Mouse (Mus musculus) ES-E14 (cell line): Measurements from ENCODE around the gene Gsg1l. TPM values are rescaled to one million over a fixed set of nuclear protein-coding genes. Genes with fewer than 3 reads are reported as not detected.

Experiments
- DNase-seq: peaks from one replicate; pipeline ENCODE4 v3.0.0-alpha.2; 2013; ENCODE audit warnings: low read depth, low spot score
- H3K27ac ChIP-seq: 2 replicates; pipeline ENCODE4 v1.5.1; 2012; ENCODE audit warnings: low read depth, mild to moderate bottlenecking, low read length, moderate library complexity, mixed read lengths; ENCODE audit not compliant: poor library complexity, insufficient read depth, severe bottlenecking
- H3K36me3 ChIP-seq: 2 replicates; pipeline ENCODE4 v1.6.1; 2012; ENCODE audit warnings: mild to moderate bottlenecking, low read length, moderate library complexity, mixed read lengths; ENCODE audit not compliant: control insufficient read depth, poor library complexity, insufficient read depth, severe bottlenecking
- H3K4me1 ChIP-seq, 2 experiments: fragments of 150-350 bp in 1 of 2; sonication (generic) in 1 of 2; 2 replicates each; pipeline ENCODE4 v1.6.1; 2012; ENCODE audit warnings: low read length in 2 of 2, mild to moderate bottlenecking in 1 of 2, mixed read lengths in 1 of 2; ENCODE audit not compliant: control insufficient read depth in 2 of 2, insufficient read depth in 2 of 2, poor library complexity in 1 of 2
- H3K4me3 ChIP-seq, 2 experiments: fragments of 150-350 bp in 1 of 2; sonication (generic) in 1 of 2; 2 replicates each; pipeline ENCODE4 v1.5.1; 2012; ENCODE audit warnings: low read length in 2 of 2, low read depth in 1 of 2, mild to moderate bottlenecking in 1 of 2, mixed read lengths in 1 of 2; ENCODE audit not compliant: insufficient read depth in 1 of 2, poor library complexity in 1 of 2, severe bottlenecking in 1 of 2
- H3K9ac ChIP-seq: 2 replicates; pipeline ENCODE4 v1.6.1; 2012; ENCODE audit warnings: low read depth, mild to moderate bottlenecking, low read length, mixed read lengths; ENCODE audit not compliant: poor library complexity, insufficient read depth, severe bottlenecking
- H3K9me3 ChIP-seq: fragments of 150-350 bp; sonication (generic); 2 replicates; pipeline ENCODE4 v1.6.1; 2012; ENCODE audit warnings: low read depth, mild to moderate bottlenecking, low read length; ENCODE audit not compliant: control insufficient read depth, insufficient read depth
- CHD2 ChIP-seq: IDR thresholded peaks from 2 replicates; pipeline ENCODE4 v1.6.1; 2014; ENCODE audit warnings: mild to moderate bottlenecking, low read depth, low read length, inconsistent platforms
- HCFC1 ChIP-seq: IDR thresholded peaks from 2 replicates; pipeline ENCODE4 v1.6.1; 2012; ENCODE audit warnings: low read length, inconsistent platforms, borderline replicate concordance; ENCODE audit not compliant: insufficient read depth
- MAFK ChIP-seq: IDR thresholded peaks from 2 replicates; pipeline ENCODE4 v1.6.1; 2014; ENCODE audit warnings: mild to moderate bottlenecking, low read depth, low read length, inconsistent platforms; ENCODE audit not compliant: insufficient read depth
- ZC3H11A ChIP-seq: IDR thresholded peaks from 2 replicates; pipeline ENCODE4 v1.6.1; 2012; ENCODE audit warnings: low read depth, mild to moderate bottlenecking, inconsistent platforms, low read length, borderline replicate concordance
- ZNF384 ChIP-seq: IDR thresholded peaks from 2 replicates; pipeline ENCODE4 v1.6.1; 2012; ENCODE audit warnings: low read depth, low read length, inconsistent platforms
- in situ Hi-C, 2 experiments: fragments of 600-800 bp; cut with MboI; formaldehyde crosslinking; loops; one replicate each; pipeline ENCODE4 v1.15.1; 2025; ENCODE audit warnings: low sequenced_read_pairs in 2 of 2, inconsistent platforms in 1 of 2; ENCODE audit not compliant: unreplicated experiment in 2 of 2
- total RNA-seq: library from RNA; depleted of rRNA; stranded (reverse); fragments of 300-350 nt; gene quantifications from 2 replicates; pipeline ENCODE4 v1.2.3, GENCODE M21; 2012

The Gsg1l gene
- total RNA-seq, 1 experiment = not detected

DNA sequence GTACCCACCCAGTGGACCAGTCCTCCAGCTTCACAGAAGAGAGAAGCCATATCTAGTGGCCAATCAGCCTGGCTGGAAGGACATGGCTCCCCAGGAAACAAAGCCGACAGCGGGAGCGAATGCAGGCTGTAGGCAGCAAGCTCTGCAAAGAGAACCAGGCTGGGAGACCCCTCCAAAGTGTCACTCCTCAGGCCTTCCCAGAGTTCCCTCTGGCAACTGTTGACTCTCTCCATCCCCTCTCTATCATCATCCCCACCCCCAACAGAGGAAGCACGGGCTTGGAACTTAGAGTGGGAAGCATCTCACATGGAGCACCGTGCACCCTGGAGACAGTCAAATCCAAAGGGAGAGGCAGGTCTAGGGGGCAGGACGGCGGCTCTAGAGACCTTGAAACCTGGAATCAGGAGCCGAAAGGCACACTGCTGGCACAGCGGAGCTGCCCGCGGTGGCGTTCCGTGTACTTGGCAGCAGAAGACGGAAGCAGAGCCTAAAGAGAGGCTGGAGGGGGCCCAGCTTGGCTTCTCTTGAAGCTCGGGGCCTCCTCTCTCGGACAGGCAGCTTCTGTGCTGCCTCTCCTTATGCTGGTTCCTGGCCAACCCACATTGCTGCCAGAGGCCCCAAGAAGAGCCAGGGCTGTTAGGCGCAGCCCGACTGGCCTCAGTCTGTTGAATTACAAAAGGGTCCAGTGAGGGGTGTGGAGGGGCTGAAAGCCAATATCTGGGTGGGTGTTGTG, 41.3 kb downstream of the Gsg1l start:
- Histone ChIP-seq H3K27ac (no peak overlapping the region), H3K36me3 (no peaks in the 10 kb centered on the region), H3K9ac (0 out of 2 replicates have a peak overlapping the region, but pooled peaks have one; percentile 28), H3K4me3 (peak overlapping the region; percentile 46 to 55; a peak in 3 of 4 replicates), H3K9me3 (no peaks in the 10 kb centered on the region), H3K4me1 (peaks cover 0 to 4% of the 10 kb centered on the region in 2 experiments; a peak in 1 of 4 replicates)
- TF ChIP-seq ZNF384 (no peak), ZC3H11A (no peak), MAFK (no peak), CHD2 (no peak), HCFC1 (no peak)
- DNase-seq = no peak
- in situ Hi-C loops = no loop called here

DNA sequence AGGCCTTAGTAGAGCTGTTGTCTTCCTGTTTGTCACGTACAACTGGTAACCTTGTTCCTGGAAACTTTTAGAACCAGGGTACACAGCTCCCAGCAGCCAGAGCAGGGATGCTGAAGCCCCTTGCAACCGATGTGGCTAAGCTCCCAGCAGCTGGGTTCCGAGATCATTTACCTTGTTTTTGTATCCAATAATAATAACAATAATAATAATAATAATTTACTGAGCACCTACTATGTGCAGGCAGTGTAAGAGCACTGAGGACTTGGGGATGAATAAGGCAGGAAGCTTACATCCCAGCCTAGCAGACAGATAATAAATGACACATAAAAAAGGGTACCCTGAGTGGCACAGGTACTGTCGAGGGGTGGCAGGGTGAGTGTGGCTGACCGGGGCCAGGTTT, 42.4 kb downstream of the Gsg1l start:
- Histone ChIP-seq H3K9me3 (no peaks in the 10 kb centered on the region), H3K4me3 (no peak overlapping the region), H3K4me1 (peaks cover 0 to 4% of the 10 kb centered on the region in 2 experiments; a peak in 1 of 4 replicates), H3K27ac (no peak overlapping the region), H3K9ac (no peak overlapping the region), H3K36me3 (no peaks in the 10 kb centered on the region)
- in situ Hi-C loops = no loop called here
- TF ChIP-seq ZNF384 (no peak), ZC3H11A (no peak), HCFC1 (no peak), CHD2 (no peak), MAFK (no peak)
- no peak for DNase-seq

- DNase-seq = no peak
- H3K36me3 ChIP-seq = no peaks in the 10 kb centered on the region
- TF ChIP-seq MAFK (no peak), HCFC1 (no peak), CHD2 (no peak), ZC3H11A (no peak), ZNF384 (no peak)
- no peak overlapping the region for H3K27ac ChIP-seq
- peaks cover 0 to 4% of the 10 kb centered on the region in 2 experiments; a peak in 1 of 4 replicates for H3K4me1 ChIP-seq
- no peak overlapping the region for H3K4me3 ChIP-seq
- in situ Hi-C loops = no loop called here
- H3K9ac ChIP-seq = no peak overlapping the region
- no peaks in the 10 kb centered on the region for H3K9me3 ChIP-seq
These were observed 42.9 kb downstream of the Gsg1l start for GRCm38 (mm10) chr7:126039247-126039835.

DNA sequence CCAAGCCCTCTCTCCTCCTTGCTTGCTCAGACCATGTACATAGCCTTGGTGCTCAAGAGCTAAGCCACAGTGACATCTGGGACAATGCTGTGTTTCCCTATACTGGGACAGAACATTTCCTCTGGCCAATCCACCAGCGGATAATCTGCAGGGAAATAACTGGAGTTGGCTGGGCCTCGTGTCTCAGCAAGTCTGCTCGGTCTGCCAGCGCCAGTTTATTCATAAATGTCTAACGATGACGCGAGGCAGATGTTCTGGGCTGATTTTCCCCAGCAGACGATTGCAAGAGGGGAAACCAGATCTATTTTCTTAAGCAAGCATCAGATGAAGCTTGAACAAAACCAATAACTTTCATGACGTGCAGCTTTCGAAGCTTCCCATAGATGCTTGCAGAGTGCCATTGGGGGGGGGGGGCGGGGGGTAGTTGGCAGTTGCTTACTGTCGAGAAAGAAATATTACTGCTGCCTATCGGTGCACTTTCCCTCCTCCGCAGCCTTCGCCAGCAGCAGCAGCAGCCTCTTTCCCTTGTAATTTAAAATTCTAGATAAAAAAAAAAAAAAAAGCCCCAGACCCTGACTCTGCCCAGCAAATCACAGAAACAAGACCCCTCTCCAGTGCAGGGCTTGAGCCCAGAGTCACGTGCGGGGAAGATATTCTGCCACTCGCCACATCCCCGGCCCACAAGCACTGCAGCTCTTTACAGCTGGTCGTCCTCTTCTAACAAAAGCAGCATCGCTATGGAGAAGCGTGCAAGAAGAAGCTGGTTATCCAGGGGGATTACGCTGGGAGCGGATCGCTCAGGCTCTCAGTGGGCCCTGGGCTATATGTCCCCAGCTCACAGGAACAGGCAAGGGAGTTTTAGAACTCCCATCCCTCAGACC, 43.6 kb downstream of the Gsg1l start:
- Histone ChIP-seq H3K4me1 (peaks cover 0 to 4% of the 10 kb centered on the region in 2 experiments; a peak in 1 of 4 replicates), H3K36me3 (no peaks in the 10 kb centered on the region), H3K27ac (no peak overlapping the region), H3K4me3 (no peak overlapping the region), H3K9me3 (no peaks in the 10 kb centered on the region), H3K9ac (no peak overlapping the region)
- DNase-seq = no peak
- TF ChIP-seq MAFK (no peak), ZNF384 (no peak), ZC3H11A (no peak), HCFC1 (no peak), CHD2 (no peak)
- in situ Hi-C loops = no loop called here
